Mouse (Mus musculus): ENCODE data around the gene Nt5dc2.

GRCm38 (mm10) chr14:31177287-31177686 lies 46.4 kb downstream of the Nt5dc2 start:
- TF ChIP-seq POLR2A (IDR thresholded peaks at IDR 0.05; ENCODE audit: insufficient read depth, low read length) (no peak), CTCF (IDR thresholded peaks at IDR 0.05; ENCODE audit: low read depth, low read length) (no peak)
